Mouse (Mus musculus) heart, adult 2 months (tissue): Measurements from ENCODE around the gene Mtg2. TPM values are rescaled to one million over a fixed set of nuclear protein-coding genes. Genes with fewer than 3 reads are reported as not detected.

Experiments used
- DNase-seq, 2 experiments: peaks; one replicate each; pipeline ENCODE4 v3.0.0; 2021
- H3K27ac ChIP-seq: fragments of 200-600 bp; 2 replicates; pipeline ENCODE4 v1.8.1; 2022
- H3K27me3 ChIP-seq: fragments of 200-500 bp; 2 replicates; pipeline ENCODE4 v1.6.1; 2012; ENCODE audit warnings: mild to moderate bottlenecking, low read length, inconsistent platforms, mixed read lengths; ENCODE audit not compliant: control insufficient read depth, insufficient read depth
- H3K36me3 ChIP-seq: fragments of 200-500 bp; 2 replicates; pipeline ENCODE4 v1.6.1; 2012; ENCODE audit warnings: low read length, inconsistent platforms; ENCODE audit not compliant: control insufficient read depth, insufficient read depth
- H3K4me1 ChIP-seq: fragments of 200-500 bp; 2 replicates; pipeline ENCODE4 v1.6.1; 2011; ENCODE audit warnings: low read length; ENCODE audit not compliant: control insufficient read depth, insufficient read depth
- H3K4me3 ChIP-seq: fragments of 200-600 bp; 2 replicates; pipeline ENCODE4 v1.8.1; 2022
- H3K79me2 ChIP-seq: fragments of 200-500 bp; replicated peaks from 2 replicates; pipeline ENCODE4 v1.6.1; 2012; ENCODE audit warnings: mild to moderate bottlenecking, inconsistent platforms, low read length, moderate library complexity, mixed read lengths; ENCODE audit not compliant: control insufficient read depth, insufficient read depth
- H3K9ac ChIP-seq: fragments of 200-500 bp; 2 replicates; pipeline ENCODE4 v1.6.1; 2012; ENCODE audit warnings: low read depth, mild to moderate bottlenecking, control low read depth, inconsistent platforms, low read length, mixed read lengths
- CTCF ChIP-seq: fragments of 200-600 bp; IDR thresholded peaks from 2 replicates; pipeline ENCODE4 v1.8.1; 2022; ENCODE audit warnings: antibody characterized with exemption, mild to moderate bottlenecking, moderate library complexity
- EP300 ChIP-seq: fragments of 200-500 bp; IDR thresholded peaks from 2 replicates; pipeline ENCODE4 v1.6.1; 2011; ENCODE audit warnings: low read depth, low read length, control low read depth; ENCODE audit not compliant: insufficient read depth
- POLR2A ChIP-seq: fragments of 200-500 bp; IDR thresholded peaks from 2 replicates; pipeline ENCODE4 v1.6.1; 2011; ENCODE audit warnings: mild to moderate bottlenecking, low read depth, low read length, control low read depth; ENCODE audit not compliant: insufficient read depth
- WGBS: fragments of 180-500 bp; shearing (Covaris S2); methylation state at CpG from one replicate; pipeline ENCODE4 v1.1.7; 2018; 5-methylcytosine and 5-hydroxymethylcytosine counted together
- intact Hi-C: fragments of 180-260 bp; cut with DNase I; formaldehyde crosslinking; loops from one replicate; pipeline ENCODE4 v1.15.1; 2025
- polyA plus RNA-seq: library from polyadenylated mRNA; depleted of rRNA; stranded (reverse); fragments of >200 nt; gene quantifications from 2 replicates; pipeline ENCODE4 v1.2.3, GENCODE M21; 2012
- total RNA-seq, 2 experiments: library from RNA; stranded (reverse); gene quantifications; 2 replicates each; pipeline ENCODE4 v1.2.3; 2021

Gene Mtg2
- total and polyA plus RNA-seq, 3 experiments: 23.2 to 30.8 (median 27.1) TPM

GRCm38 (mm10) chr2:180095711-180096110 lies 25.3 kb downstream of the Mtg2 start:
- DNase-seq: no peak
- no peak overlapping the region for H3K4me3 ChIP-seq
- intact Hi-C loops: no loop called here
- H3K27me3 ChIP-seq: no peaks in the 10 kb centered on the region; the same call in 1 of the 2 replicates
- H3K36me3 ChIP-seq: no peaks in the 10 kb centered on the region
- TF ChIP-seq POLR2A (no peak), CTCF (no peak), EP300 (no peak)
- no peak overlapping the region for H3K9ac ChIP-seq
- 49% methylated on average over 5 of the region's 5 CpGs for WGBS
- H3K27ac ChIP-seq: no peak overlapping the region
- H3K4me1 ChIP-seq: no peaks in the 10 kb centered on the region
- no peaks in the 10 kb centered on the region for H3K79me2 ChIP-seq

DNA sequence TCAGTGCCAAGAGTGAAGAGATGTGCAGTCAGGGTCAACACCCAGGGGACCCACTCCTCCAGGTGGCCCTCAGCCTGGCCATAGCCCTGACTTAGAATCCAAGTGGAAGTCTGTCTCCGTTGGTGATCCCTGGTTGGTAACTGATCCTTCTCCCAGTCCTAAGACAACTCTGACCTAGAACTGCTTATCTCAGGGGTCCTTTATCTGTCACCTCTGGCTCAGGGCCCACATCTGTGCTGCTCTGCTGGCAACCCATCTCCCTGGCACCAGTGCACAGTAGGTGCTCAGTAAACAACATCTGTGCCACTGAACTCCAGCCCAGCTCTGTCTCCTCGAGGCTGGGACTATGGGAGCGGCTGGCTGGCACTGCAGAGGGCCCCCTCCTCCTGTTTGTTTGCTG lies 27.2 kb downstream of the Mtg2 start:
- Histone ChIP-seq H3K36me3 (no peaks in the 10 kb centered on the region), H3K4me3 (no peak overlapping the region), H3K79me2 (no peaks in the 10 kb centered on the region), H3K27ac (no peak overlapping the region), H3K9ac (no peak overlapping the region), H3K27me3 (no peaks in the 10 kb centered on the region; the same call in 1 of the 2 replicates), H3K4me1 (no peaks in the 10 kb centered on the region)
- WGBS: 32% methylated on average over 3 of the region's 3 CpGs
- no peak for DNase-seq
- TF ChIP-seq POLR2A: no peak
- TF ChIP-seq EP300: no peak
- TF ChIP-seq CTCF: no peak
- intact Hi-C loops: no loop called here

DNA sequence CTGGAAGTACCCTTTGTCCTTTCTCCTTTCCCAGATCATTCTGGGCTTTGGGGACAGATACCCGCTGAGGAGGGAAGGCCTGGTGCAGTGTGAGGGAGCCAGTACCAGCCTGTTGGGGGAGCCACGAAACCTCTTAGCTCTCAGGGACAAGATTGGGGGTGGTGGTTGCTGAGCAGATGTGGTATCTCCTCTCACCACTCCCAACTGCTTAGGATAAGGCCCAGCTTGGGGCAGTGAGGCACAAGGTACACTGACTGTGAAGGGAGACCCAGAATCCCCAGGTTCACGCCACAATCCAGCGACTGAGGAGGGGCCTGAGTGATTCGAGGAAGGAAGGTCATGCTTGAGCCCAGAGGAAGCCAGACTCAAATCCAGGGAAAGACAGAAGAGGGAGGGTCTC lies 27.8 kb downstream of the Mtg2 start:
- Histone ChIP-seq H3K27ac (no peak overlapping the region), H3K79me2 (no peaks in the 10 kb centered on the region), H3K36me3 (no peaks in the 10 kb centered on the region), H3K27me3 (no peaks in the 10 kb centered on the region; the same call in 1 of the 2 replicates), H3K4me3 (no peak overlapping the region), H3K4me1 (no peaks in the 10 kb centered on the region), H3K9ac (no peak overlapping the region)
- peak; percentile 16; the same call in 1 of the 2 replicates for TF ChIP-seq CTCF
- TF ChIP-seq EP300: no peak
- TF ChIP-seq POLR2A: no peak
- 35% methylated on average over 5 of the region's 5 CpGs for WGBS
- no peak for DNase-seq
- intact Hi-C loops: no loop called here

DNA sequence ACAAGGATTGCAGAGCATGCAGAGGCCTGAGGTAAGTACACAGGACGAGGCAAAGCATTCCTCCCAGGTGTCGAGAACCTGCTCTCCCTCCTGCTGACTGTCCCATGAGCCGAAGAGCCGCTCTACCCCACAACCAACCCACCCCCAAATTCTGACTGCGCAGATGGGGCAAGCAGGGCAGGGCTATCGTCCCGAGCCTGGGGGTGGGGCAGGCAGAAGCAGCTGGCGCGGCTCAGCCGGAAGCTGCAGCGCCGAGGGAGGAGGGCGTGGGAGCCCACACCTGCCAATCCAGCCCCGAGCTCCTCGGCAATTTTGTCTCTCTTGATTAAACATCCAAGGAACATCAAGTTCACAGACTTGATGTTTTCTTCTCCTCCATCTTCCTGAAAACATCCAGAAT lies 29.1 kb downstream of the Mtg2 start:
- Histone ChIP-seq H3K79me2 (no peaks in the 10 kb centered on the region), H3K27ac (no peak overlapping the region), H3K4me1 (no peaks in the 10 kb centered on the region; the same call in 1 of the 2 replicates), H3K27me3 (peaks cover 6% of the 10 kb centered on the region; the same call in 1 of the 2 replicates), H3K4me3 (no peak overlapping the region), H3K36me3 (no peaks in the 10 kb centered on the region), H3K9ac (no peak overlapping the region)
- TF ChIP-seq POLR2A: no peak
- no peak for TF ChIP-seq EP300
- no peak for TF ChIP-seq CTCF
- 12% methylated on average over 15 of the region's 15 CpGs for whole genome bisulfite sequencing
- DNase-seq: no peak
- intact Hi-C loops: no loop called here

DNA sequence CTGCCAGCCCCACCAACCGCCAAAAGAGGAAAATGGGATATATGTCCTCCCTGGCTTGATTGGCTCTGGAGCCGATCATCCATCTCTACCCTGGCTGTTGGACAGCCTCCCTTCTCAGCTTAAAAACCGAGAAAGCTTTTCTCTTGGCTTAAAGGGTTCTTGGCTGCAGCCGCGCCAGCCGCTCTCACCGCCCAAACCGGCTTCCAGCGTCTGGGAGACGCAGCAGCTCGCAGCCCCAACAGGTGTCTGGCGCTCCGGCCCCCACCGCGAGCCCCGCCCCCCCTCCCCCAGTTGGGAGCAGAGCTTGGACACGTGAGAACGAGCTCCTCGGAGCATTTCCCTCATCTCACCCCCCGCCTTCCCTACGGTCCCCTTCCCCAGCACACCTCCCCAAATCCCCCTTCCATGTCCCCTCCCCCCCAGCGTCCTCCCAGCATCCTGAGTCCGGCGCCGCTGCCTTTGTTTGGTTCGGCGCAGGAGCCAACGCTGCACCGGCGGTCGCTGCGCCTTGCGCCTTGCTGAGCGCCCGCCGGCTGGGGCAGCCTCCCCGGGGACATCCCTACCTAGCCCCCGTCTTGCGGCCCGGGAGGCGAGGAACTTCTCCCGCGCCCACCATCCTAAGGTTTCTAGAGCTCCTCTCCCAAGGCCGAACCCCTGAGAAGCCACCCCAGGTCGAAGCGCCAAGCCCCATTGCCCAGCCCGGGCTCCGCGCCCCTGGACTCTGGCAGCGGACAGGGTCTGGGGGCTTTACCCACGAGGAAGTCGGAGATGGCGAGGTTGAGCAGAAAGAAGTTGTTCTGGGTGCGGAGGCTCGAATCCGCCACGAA lies 33.0 kb downstream of the Mtg2 start:
- WGBS: 2% methylated on average over 57 of the region's 57 CpGs
- TF ChIP-seq POLR2A (no peak), CTCF (no peak), EP300 (no peak)
- DNase-seq: no peak
- Histone ChIP-seq H3K36me3 (no peaks in the 10 kb centered on the region), H3K4me1 (no peaks in the 10 kb centered on the region; the same call in 1 of the 2 replicates), H3K4me3 (peak overlapping the region; percentile 52), H3K27me3 (peaks cover 7% of the 10 kb centered on the region; the same call in 1 of the 2 replicates), H3K9ac (no peak overlapping the region), H3K27ac (no peak overlapping the region), H3K79me2 (no peaks in the 10 kb centered on the region)
- intact Hi-C loops: no loop called here
